Mouse (Mus musculus) bone marrow, adult 2 months (tissue): ENCODE measurements around the gene Eml3. TPM values are rescaled to one million over a fixed set of nuclear protein-coding genes. Genes with fewer than 3 reads are reported as not detected.

Source experiments
- H3K27ac ChIP-seq: fragments of 200-500 bp; 2 replicates; pipeline ENCODE4 v1.5.1; 2012; ENCODE audit warnings: low read depth, mild to moderate bottlenecking, control low read depth, inconsistent platforms, low read length; ENCODE audit not compliant: control insufficient read depth, poor library complexity, insufficient read depth
- H3K4me1 ChIP-seq: fragments of 200-500 bp; 2 replicates; pipeline ENCODE4 v1.6.1; 2011; ENCODE audit warnings: low read length; ENCODE audit not compliant: control insufficient read depth, insufficient read depth
- H3K4me3 ChIP-seq: fragments of 200-500 bp; replicated peaks from 2 replicates; pipeline ENCODE3; 2011; ENCODE audit warnings: mild to moderate bottlenecking, low read depth, low read length, control low read depth; ENCODE audit not compliant: control insufficient read depth
- CTCF ChIP-seq: fragments of 200-500 bp; IDR thresholded peaks from 2 replicates; pipeline ENCODE4 v1.5.1; 2011; ENCODE audit warnings: low read length, control low read depth; ENCODE audit not compliant: control insufficient read depth, insufficient read depth
- POLR2A ChIP-seq: fragments of 200-500 bp; IDR thresholded peaks from 2 replicates; pipeline ENCODE4 v1.6.1; 2011; ENCODE audit warnings: low read depth, mild to moderate bottlenecking, control low read depth, low read length, borderline replicate concordance; ENCODE audit not compliant: control insufficient read depth
- WGBS: fragments of 180-500 bp; shearing (Covaris S2); methylation state at CpG from one replicate; pipeline ENCODE4 v1.1.7; 2018; 5-methylcytosine and 5-hydroxymethylcytosine counted together
- polyA plus RNA-seq: library from polyadenylated mRNA; stranded (reverse); fragments of >200 nt; gene quantifications from 2 replicates; pipeline ENCODE4 v1.2.4, GENCODE M21; 2011; ENCODE audit warnings: low replicate concordance; ENCODE audit not compliant: missing spikeins, insufficient read depth, insufficient read length

The Eml3 gene
- polyA plus RNA-seq, 1 experiment, result 54.7 TPM

- H3K27ac ChIP-seq, result peak overlapping the region; percentile 46
- no peak for TF ChIP-seq CTCF
- no peak for TF ChIP-seq POLR2A
- peak overlapping the region; percentile 21 for H3K4me3 ChIP-seq
- WGBS, result 53% methylated on average over 10 of the region's 10 CpGs
- peaks cover 5% of the 10 kb centered on the region; the same call in 1 of the 2 replicates for H3K4me1 ChIP-seq
Observed at GRCm38 (mm10) chr19:8941136-8941514, 11.8 kb downstream of the Eml3 start.

DNA sequence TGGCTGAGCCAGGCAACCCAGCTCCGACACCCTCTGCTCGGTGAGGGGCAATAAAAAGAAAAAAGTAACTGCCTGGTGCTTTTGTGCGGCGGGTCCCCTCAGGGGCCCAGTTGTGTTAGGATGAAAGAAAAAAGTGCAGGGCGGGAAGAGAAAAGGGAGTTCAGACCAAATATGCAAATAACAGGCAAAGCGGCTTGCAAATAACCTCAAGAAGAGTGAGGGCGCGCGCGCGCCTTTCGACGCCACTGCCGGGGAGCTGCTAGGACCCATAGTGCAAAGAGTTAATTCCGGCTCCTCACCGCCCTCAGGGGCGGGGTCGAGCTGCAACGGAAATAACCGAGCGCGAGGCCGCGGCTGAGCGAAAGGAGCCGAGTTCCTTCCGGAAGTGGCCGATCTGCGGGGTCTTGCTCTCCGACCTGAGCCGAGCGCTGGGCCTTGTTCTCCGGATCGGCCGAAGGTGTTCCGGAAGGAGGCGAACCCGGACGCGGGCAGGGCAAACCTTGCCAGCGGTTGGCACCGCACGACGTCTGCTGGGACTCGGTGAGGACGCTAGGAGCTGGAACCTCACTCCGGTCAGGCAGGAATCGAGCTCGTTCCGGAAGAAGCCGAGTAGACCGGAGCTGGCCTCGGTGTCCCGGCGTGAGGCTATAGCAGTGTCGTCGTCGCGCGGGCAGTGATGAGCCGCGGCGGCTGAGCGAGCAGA, 12.3 kb downstream of the Eml3 start, which contains the start of gene Mta2:
Mta2 (plus strand) TSS at position 361 of the 703 bp plus-strand sequence.
- TF ChIP-seq CTCF, result no peak
- TF ChIP-seq POLR2A, result peak; percentile 96
- H3K27ac ChIP-seq, result peak within 1 kb of the TSS; percentile 96
- peaks cover 5% of the 10 kb centered on the region; the same call in 1 of the 2 replicates for H3K4me1 ChIP-seq
- WGBS, result under 1% methylated on average over 64 of the region's 64 CpGs
- H3K4me3 ChIP-seq, result peak within 1 kb of the TSS; percentile 81

- Histone ChIP-seq H3K4me1 (peaks cover 5% of the 10 kb centered on the region; the same call in 1 of the 2 replicates), H3K27ac (peak overlapping the region; percentile 96), H3K4me3 (peak overlapping the region; percentile 81)
- TF ChIP-seq POLR2A (no peak), CTCF (no peak)
- WGBS, result under 1% methylated on average over 46 of the region's 46 CpGs
Observed at GRCm38 (mm10) chr19:8942276-8942964, 13.1 kb downstream of the Eml3 start.

GRCm38 (mm10) chr19:8943047-8943446, 13.7 kb downstream of the Eml3 start:
- H3K27ac ChIP-seq, result no peak overlapping the region
- 28% methylated on average over 2 of the region's 2 CpGs for WGBS
- H3K4me3 ChIP-seq, result peak overlapping the region; percentile 72
- TF ChIP-seq POLR2A (no peak), CTCF (no peak)
- H3K4me1 ChIP-seq, result peaks cover 5% of the 10 kb centered on the region; the same call in 1 of the 2 replicates

DNA sequence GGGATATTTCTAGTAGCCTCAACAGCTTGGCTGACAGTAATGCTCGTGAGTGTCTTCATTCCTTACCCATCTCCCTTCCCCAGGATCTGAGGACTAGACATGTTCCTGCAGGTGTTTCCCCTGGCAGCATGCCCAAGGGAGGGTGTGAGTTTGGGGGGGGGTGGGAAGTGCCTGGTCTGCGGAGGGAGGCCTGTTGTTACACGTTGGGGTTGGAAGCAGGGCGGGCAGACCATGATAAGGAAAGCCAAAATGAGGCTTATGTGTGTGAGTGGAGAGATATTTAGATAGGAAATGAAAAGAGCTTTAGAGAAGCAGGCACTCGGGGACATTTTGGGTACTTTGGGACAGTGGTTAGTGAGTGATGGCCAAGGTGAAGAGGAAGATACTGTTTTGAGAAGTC, 14.7 kb downstream of the Eml3 start:
- H3K27ac ChIP-seq, result peak overlapping the region; percentile 22
- peaks cover 5% of the 10 kb centered on the region; the same call in 1 of the 2 replicates for H3K4me1 ChIP-seq
- 3% methylated on average over 5 of the region's 5 CpGs for WGBS
- no peak for TF ChIP-seq CTCF
- TF ChIP-seq POLR2A, result no peak
- peak overlapping the region; percentile 33 for H3K4me3 ChIP-seq

GRCm38 (mm10) chr19:8944750-8945149, 15.4 kb downstream of the Eml3 start:
- TF ChIP-seq CTCF, result no peak
- TF ChIP-seq POLR2A, result no peak
- WGBS, result 5% methylated on average over 5 of the region's 5 CpGs
- no peak overlapping the region; the same call in 1 of the 2 replicates for H3K27ac ChIP-seq
- no peak overlapping the region for H3K4me3 ChIP-seq
- peaks cover 5% of the 10 kb centered on the region; the same call in 1 of the 2 replicates for H3K4me1 ChIP-seq

GRCm38 (mm10) chr19:8945251-8945650, 15.9 kb downstream of the Eml3 start:
- Histone ChIP-seq H3K4me3 (no peak overlapping the region), H3K27ac (no peak overlapping the region), H3K4me1 (peaks cover 5% of the 10 kb centered on the region; the same call in 1 of the 2 replicates)
- WGBS, result 51% methylated on average over 6 of the region's 6 CpGs
- TF ChIP-seq CTCF, result no peak

- Histone ChIP-seq H3K4me1 (peaks cover 1% of the 10 kb centered on the region; the same call in 1 of the 2 replicates), H3K4me3 (no peak overlapping the region), H3K27ac (no peak overlapping the region)
- TF ChIP-seq CTCF (no peak), POLR2A (no peak)
- 67% methylated on average over 7 of the region's 7 CpGs for WGBS
Observed at GRCm38 (mm10) chr19:8946929-8947328, 17.6 kb downstream of the Eml3 start.
